Mouse (Mus musculus): ENCODE data around the gene Dazap1. TPM values are rescaled to one million over a fixed set of nuclear protein-coding genes. Genes with fewer than 3 reads are reported as not detected.

Gene Dazap1
- polyA plus RNA-seq, 1 experiment from 2014 or later, result 45.8 TPM

GRCm38 (mm10) chr10:80317011-80317410 is 55.7 kb downstream of the Dazap1 start:
- peaks cover 9% of the 10 kb centered on the region for H3K4me1 ChIP-seq (ENCODE audit: control insufficient read depth, insufficient read depth, low read length)
- H3K9ac ChIP-seq (ENCODE audit: low read depth, low read length), result no peak overlapping the region
- H3K9me3 ChIP-seq (ENCODE audit: control insufficient read depth, low read length), result no peaks in the 10 kb centered on the region
- peaks cover 57% of the 10 kb centered on the region for H3K27me3 ChIP-seq (ENCODE audit: control insufficient read depth, insufficient read depth, low read length)
- H3K4me2 ChIP-seq (replicated peaks; ENCODE audit: low read depth, low read length), result no peak overlapping the region
- no peak overlapping the region for H3K27ac ChIP-seq (ENCODE audit: low read depth, low read length)
- 40% methylated on average over 10 of the region's 10 CpGs for WGBS
- peaks cover 11% of the 10 kb centered on the region; the same call in 1 of the 2 replicates for H3K36me3 ChIP-seq (ENCODE audit: control insufficient read depth, insufficient read depth, low read length)
- ATAC-seq (ENCODE audit: low FRiP score, low TSS enrichment), result no peak
- no peak overlapping the region for H3K4me3 ChIP-seq (ENCODE audit: low read length)

GRCm38 (mm10) chr10:80320340-80320760 is 59.1 kb downstream of the Dazap1 start, which contains the start of gene 2310011J03Rik:
TSS of gene 2310011J03Rik (minus strand) at chr10:80320537.
- peaks cover 24% of the 10 kb centered on the region for H3K27me3 ChIP-seq (ENCODE audit: control insufficient read depth, insufficient read depth, low read length)
- peak within 1 kb of the TSS; percentile 83 for H3K9ac ChIP-seq (ENCODE audit: low read depth, low read length)
- H3K36me3 ChIP-seq (ENCODE audit: control insufficient read depth, insufficient read depth, low read length), result peaks cover 11% of the 10 kb centered on the region; the same call in 1 of the 2 replicates
- H3K27ac ChIP-seq (ENCODE audit: low read depth, low read length), result peak within 1 kb of the TSS; percentile 74; the same call in 1 of the 2 replicates
- WGBS, result 0% methylated on average over 34 of the region's 34 CpGs
- peak within 1 kb of the TSS; percentile 79 for H3K4me2 ChIP-seq (replicated peaks; ENCODE audit: low read depth, low read length)
- ATAC-seq (ENCODE audit: low FRiP score, low TSS enrichment), result peak; percentile 32; the same call in 1 of the 2 replicates
- H3K4me1 ChIP-seq (ENCODE audit: control insufficient read depth, insufficient read depth, low read length), result peaks cover 18% of the 10 kb centered on the region
- H3K4me3 ChIP-seq (ENCODE audit: low read length), result peak within 1 kb of the TSS; percentile 90
- no peaks in the 10 kb centered on the region for H3K9me3 ChIP-seq (ENCODE audit: control insufficient read depth, low read length)

GRCm38 (mm10) chr10:80321014-80321669 is 59.9 kb downstream of the Dazap1 start:
- Histone ChIP-seq H3K27ac (ENCODE audit: low read depth, low read length) (no peak overlapping the region), H3K4me1 (ENCODE audit: control insufficient read depth, insufficient read depth, low read length) (peaks cover 18% of the 10 kb centered on the region), H3K27me3 (ENCODE audit: control insufficient read depth, insufficient read depth, low read length) (peaks cover 16% of the 10 kb centered on the region), H3K36me3 (ENCODE audit: control insufficient read depth, insufficient read depth, low read length) (peaks cover 11% of the 10 kb centered on the region; the same call in 1 of the 2 replicates), H3K4me3 (ENCODE audit: low read length) (no peak overlapping the region), H3K4me2 (replicated peaks; ENCODE audit: low read depth, low read length) (no peak overlapping the region), H3K9ac (ENCODE audit: low read depth, low read length) (no peak overlapping the region), H3K9me3 (ENCODE audit: control insufficient read depth, low read length) (no peaks in the 10 kb centered on the region)
- no peak for ATAC-seq (ENCODE audit: low FRiP score, low TSS enrichment)
- 74% methylated on average over 6 of the region's 6 CpGs for WGBS

- Histone ChIP-seq H3K4me1 (ENCODE audit: control insufficient read depth, insufficient read depth, low read length) (peaks cover 18% of the 10 kb centered on the region), H3K27ac (ENCODE audit: low read depth, low read length) (no peak overlapping the region), H3K4me2 (replicated peaks; ENCODE audit: low read depth, low read length) (peak overlapping the region; percentile 97), H3K9ac (ENCODE audit: low read depth, low read length) (no peak overlapping the region), H3K9me3 (ENCODE audit: control insufficient read depth, low read length) (no peaks in the 10 kb centered on the region), H3K4me3 (ENCODE audit: low read length) (peak overlapping the region; percentile 56), H3K36me3 (ENCODE audit: control insufficient read depth, insufficient read depth, low read length) (peaks cover 11% of the 10 kb centered on the region; the same call in 1 of the 2 replicates), H3K27me3 (ENCODE audit: control insufficient read depth, insufficient read depth, low read length) (peaks cover 8% of the 10 kb centered on the region; the same call in 1 of the 2 replicates)
- 92% methylated on average over 21 of the region's 21 CpGs for WGBS
- ATAC-seq (ENCODE audit: low FRiP score, low TSS enrichment), result no peak
Measured at GRCm38 (mm10) chr10:80321670-80322581, 60.6 kb downstream of the Dazap1 start.

GRCm38 (mm10) chr10:80322811-80323211 is 61.5 kb downstream of the Dazap1 start:
- ATAC-seq (ENCODE audit: low FRiP score, low TSS enrichment), result peak; percentile 7; the same call in 1 of the 2 replicates
- Histone ChIP-seq H3K9ac (ENCODE audit: low read depth, low read length) (peak overlapping the region; percentile 66), H3K36me3 (ENCODE audit: control insufficient read depth, insufficient read depth, low read length) (0 out of 2 replicates have a peak, but pooled peaks cover 8% of the 10 kb centered on the region), H3K4me2 (replicated peaks; ENCODE audit: low read depth, low read length) (peak overlapping the region; percentile 97), H3K4me1 (ENCODE audit: control insufficient read depth, insufficient read depth, low read length) (peaks cover 18% of the 10 kb centered on the region), H3K4me3 (ENCODE audit: low read length) (peak overlapping the region; percentile 56), H3K27ac (ENCODE audit: low read depth, low read length) (no peak overlapping the region; the same call in 1 of the 2 replicates), H3K9me3 (ENCODE audit: control insufficient read depth, low read length) (no peaks in the 10 kb centered on the region), H3K27me3 (ENCODE audit: control insufficient read depth, insufficient read depth, low read length) (no peaks in the 10 kb centered on the region; the same call in 1 of the 2 replicates)
- WGBS, result 8% methylated on average over 28 of the region's 28 CpGs

GRCm38 (mm10) chr10:80323261-80324119 is 62.2 kb downstream of the Dazap1 start:
- Histone ChIP-seq H3K9ac (ENCODE audit: low read depth, low read length) (peak overlapping the region; percentile 66), H3K27ac (ENCODE audit: low read depth, low read length) (no peak overlapping the region; the same call in 1 of the 2 replicates), H3K27me3 (ENCODE audit: control insufficient read depth, insufficient read depth, low read length) (no peaks in the 10 kb centered on the region), H3K9me3 (ENCODE audit: control insufficient read depth, low read length) (no peaks in the 10 kb centered on the region), H3K4me1 (ENCODE audit: control insufficient read depth, insufficient read depth, low read length) (peaks cover 18% of the 10 kb centered on the region), H3K36me3 (ENCODE audit: control insufficient read depth, insufficient read depth, low read length) (0 out of 2 replicates have a peak, but pooled peaks cover 4% of the 10 kb centered on the region), H3K4me3 (ENCODE audit: low read length) (peak overlapping the region; percentile 56), H3K4me2 (replicated peaks; ENCODE audit: low read depth, low read length) (peak overlapping the region; percentile 97)
- ATAC-seq (ENCODE audit: low FRiP score, low TSS enrichment), result peak; percentile 53
- 2% methylated on average over 45 of the region's 46 CpGs for WGBS

GRCm38 (mm10) chr10:80324120-80325037 is 63.1 kb downstream of the Dazap1 start:
- peak overlapping the region; percentile 56; the same call in 1 of the 2 replicates for H3K4me3 ChIP-seq (ENCODE audit: low read length)

More at GRCm38 (mm10) chr10:80324120-80325037, 63.1 kb downstream of the Dazap1 start:
- Histone ChIP-seq H3K9ac (ENCODE audit: low read depth, low read length) (no peak overlapping the region), H3K4me2 (replicated peaks; ENCODE audit: low read depth, low read length) (peak overlapping the region; percentile 97), H3K27me3 (ENCODE audit: control insufficient read depth, insufficient read depth, low read length) (no peaks in the 10 kb centered on the region), H3K36me3 (ENCODE audit: control insufficient read depth, insufficient read depth, low read length) (no peaks in the 10 kb centered on the region), H3K4me1 (ENCODE audit: control insufficient read depth, insufficient read depth, low read length) (peaks cover 21% of the 10 kb centered on the region), H3K27ac (ENCODE audit: low read depth, low read length) (no peak overlapping the region), H3K9me3 (ENCODE audit: control insufficient read depth, low read length) (no peaks in the 10 kb centered on the region)
- no peak for ATAC-seq (ENCODE audit: low FRiP score, low TSS enrichment)
- WGBS, result 79% methylated on average over 17 of the region's 17 CpGs
